In the genomic region with DNA sequence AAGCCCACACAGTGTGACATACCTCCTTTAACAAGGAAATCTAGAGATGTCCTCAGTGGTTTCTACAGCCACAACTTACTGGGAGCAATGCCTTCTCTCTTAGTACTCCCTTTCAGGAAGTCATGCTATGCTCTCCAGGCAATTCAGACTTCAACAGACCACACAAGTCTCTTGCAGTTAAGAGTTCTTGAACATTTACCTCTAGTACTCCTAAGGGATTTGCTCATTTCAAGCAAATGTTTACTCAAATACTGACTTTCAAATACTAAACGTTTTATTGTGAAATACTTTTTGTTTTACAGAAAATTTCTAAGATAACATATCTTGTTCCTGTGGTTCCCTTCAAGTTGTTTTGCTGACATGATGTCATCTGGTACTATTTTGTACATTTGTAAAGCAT, we compare ENCODE assay signal across 22 mouse cellular contexts.
DNase-seq lines count a peak whose midpoint lies in the region; ATAC-seq and TF ChIP-seq lines count a peak whose summit lies in the region.
"Had no signal": no experiment of that assay in that cellular context is flagged by ENCODE, and none has a peak within 500 bp of the region (broad histone marks: within the 10 kb centered on the region; RNA-seq: fewer than 3 reads in every experiment).

No protein-coding gene starts in this region.

- no peaks in the 10 kb centered on the region for H3K4me1 ChIP-seq in lung, embryonic 14.5 days (ENCODE audit: insufficient read depth)
- H3K4me1 ChIP-seq in lung, embryonic 15.5 days: no peaks in the 10 kb centered on the region
- no peaks in the 10 kb centered on the region for H3K4me1 ChIP-seq in lung, embryonic 16.5 days (replicated peaks; ENCODE audit: control insufficient read depth, insufficient read depth, low read length)
- no peaks in the 10 kb centered on the region for H3K4me1 ChIP-seq in lung, postnatal 0 days (ENCODE audit: insufficient read depth, low read depth, low read length)

- WGBS in lung, embryonic 14.5 days: 22% methylated on average over 1 of the region's 1 CpGs
- WGBS in lung, embryonic 15.5 days: 19% methylated on average over 1 of the region's 1 CpGs
- 22% methylated on average over 1 of the region's 1 CpGs for WGBS in lung, embryonic 16.5 days
- 12% methylated on average over 1 of the region's 1 CpGs for WGBS in lung, postnatal 0 days

- H3K36me3 ChIP-seq in lung, embryonic 14.5 days (ENCODE audit: insufficient read depth): no peaks in the 10 kb centered on the region
- H3K36me3 ChIP-seq in lung, embryonic 15.5 days: no peaks in the 10 kb centered on the region
- H3K36me3 ChIP-seq in lung, embryonic 16.5 days (ENCODE audit: control insufficient read depth, insufficient read depth, low read length): no peaks in the 10 kb centered on the region
- H3K36me3 ChIP-seq in lung, postnatal 0 days (ENCODE audit: insufficient read depth, low read length): no peaks in the 10 kb centered on the region
- H3K36me3 ChIP-seq: G1E had no signal

- H3K27ac ChIP-seq in lung, embryonic 14.5 days (ENCODE audit: low read depth): no peak overlapping the region
- no peak overlapping the region for H3K27ac ChIP-seq in lung, embryonic 15.5 days
- no peak overlapping the region for H3K27ac ChIP-seq in lung, embryonic 16.5 days (ENCODE audit: low read length)
- H3K27ac ChIP-seq in lung, postnatal 0 days (ENCODE audit: low read length): no peak overlapping the region

- H3K4me3 ChIP-seq in lung, embryonic 14.5 days (ENCODE audit: low read depth, low read length): no peak overlapping the region
- no peak overlapping the region for H3K4me3 ChIP-seq in lung, embryonic 15.5 days
- H3K4me3 ChIP-seq in lung, embryonic 16.5 days (ENCODE audit: low read length): no peak overlapping the region
- H3K4me3 ChIP-seq in lung, postnatal 0 days (ENCODE audit: low read depth, low read length): no peak overlapping the region

- no peaks in the 10 kb centered on the region for H3K9me3 ChIP-seq in lung, embryonic 14.5 days (ENCODE audit: low read depth, low read length)
- no peaks in the 10 kb centered on the region for H3K9me3 ChIP-seq in lung, embryonic 15.5 days
- H3K9me3 ChIP-seq in lung, embryonic 16.5 days (ENCODE audit: control insufficient read depth, low read length): no peaks in the 10 kb centered on the region
- H3K9me3 ChIP-seq in lung, postnatal 0 days (ENCODE audit: low read length): no peaks in the 10 kb centered on the region
- H3K9me3 ChIP-seq: G1E had no signal

- no peak for TF ChIP-seq CTCF in lung, embryonic 14.5 days (IDR thresholded peaks at IDR 0.05; ENCODE audit: low read depth)
- no peak for TF ChIP-seq CTCF in lung, postnatal 0 days (IDR thresholded peaks at IDR 0.05)

- no peak overlapping the region for H3K4me2 ChIP-seq in lung, embryonic 14.5 days
- no peak overlapping the region for H3K4me2 ChIP-seq in lung, embryonic 15.5 days
- no peak overlapping the region for H3K4me2 ChIP-seq in lung, embryonic 16.5 days (ENCODE audit: low read depth, low read length)
- H3K4me2 ChIP-seq in lung, postnatal 0 days (replicated peaks; ENCODE audit: low read depth, low read length): no peak overlapping the region

- TF ChIP-seq EP300 in lung, postnatal 0 days (IDR thresholded peaks at IDR 0.05): peak; percentile 72

- DNase-seq in lung, embryonic 14.5 days: peak; percentile 5
- DNase-seq in lung, postnatal 25 days (ENCODE audit: low spot score): no peak
- no peak for DNase-seq in lung, postnatal 14 days
- DNase-seq in lung, postnatal 36 days: no peak
- peak; percentile 75 for DNase-seq in lung, postnatal 0 days (ENCODE audit: low spot score)
- no peak for DNase-seq in lung, postnatal 4 days
- DNase-seq: adrenal gland, adult 2 months; adrenal gland, adult 8-10 months; adrenal gland, postnatal 10 days; adrenal gland, postnatal 14 days; adrenal gland, postnatal 25 days; adrenal gland, postnatal 36 days; B cell, adult 2 months; cerebellum, adult 11 months; cerebellum, adult 11-12 months had no signal

- no peak overlapping the region for H3K9ac ChIP-seq in lung, embryonic 14.5 days
- H3K9ac ChIP-seq in lung, embryonic 15.5 days: no peak overlapping the region
- H3K9ac ChIP-seq in lung, embryonic 16.5 days (ENCODE audit: low read length): no peak overlapping the region
- no peak overlapping the region for H3K9ac ChIP-seq in lung, postnatal 0 days (replicated peaks; ENCODE audit: low read depth)

- peak; percentile 31; the same call in 1 of the 2 replicates for ATAC-seq in lung, embryonic 14.5 days (ENCODE audit: insufficient read depth)
- ATAC-seq in lung, embryonic 15.5 days (ENCODE audit: borderline replicate concordance, extremely low read depth, low FRiP score, low TSS enrichment): peak; percentile 73
- peak; percentile 89 for ATAC-seq in lung, embryonic 16.5 days (ENCODE audit: low read depth)
- peak; percentile 87 for ATAC-seq in lung, postnatal 0 days
- ATAC-seq: activated CD4-positive, CD25-positive, alpha-beta regulatory T cell, adult 4 months; CD4-positive, CD25-positive, alpha-beta regulatory T cell, adult 4 months; Patski had no signal

- no peaks in the 10 kb centered on the region for H3K27me3 ChIP-seq in lung, embryonic 14.5 days (ENCODE audit: insufficient read depth, low read length)
- no peaks in the 10 kb centered on the region for H3K27me3 ChIP-seq in lung, embryonic 15.5 days
- no peaks in the 10 kb centered on the region for H3K27me3 ChIP-seq in lung, embryonic 16.5 days (ENCODE audit: control insufficient read depth, insufficient read depth, low read depth, low read length)
- H3K27me3 ChIP-seq in lung, postnatal 0 days (replicated peaks; ENCODE audit: insufficient read depth, low read length): no peaks in the 10 kb centered on the region
- H3K27me3 ChIP-seq: CH12.LX, Patski had no signal

Comparison
In these comparisons a context has a peak if more than half of its experiments do, and no peak if none do; other contexts are left out.
1. DNase-seq: peak in lung, embryonic 14.5 days (single experiment) and lung, postnatal 0 days (single experiment); none in lung, postnatal 25 days (single experiment), lung, postnatal 14 days (single experiment), lung, postnatal 36 days (single experiment) and lung, postnatal 4 days (0 of 2).
2. ATAC-seq: peak in every context shown above with its lines; median percentile 89 in lung, embryonic 16.5 days; 87 in lung, postnatal 0 days; 73 in lung, embryonic 15.5 days; 31 in lung, embryonic 14.5 days.